Mouse (Mus musculus) CH12.LX (cell line): ENCODE results near the gene Raver1.

Experiments
- CTCF ChIP-seq, 2 experiments: IDR thresholded peaks in 1 of 2; conservative IDR thresholded peaks in 1 of 2; 2 replicates each; pipeline ENCODE4 v1.5.1; 2011 to 2012; ENCODE audit warnings: low read depth in 2 of 2, low read length in 2 of 2, improper control_type of control experiment in 1 of 2, inconsistent platforms in 1 of 2, mild to moderate bottlenecking in 1 of 2, moderate library complexity in 1 of 2
- HCFC1 ChIP-seq: IDR thresholded peaks from 2 replicates; pipeline ENCODE4 v1.6.1; 2012; ENCODE audit warnings: low read depth, mild to moderate bottlenecking, inconsistent platforms, low read length, improper control_type of control experiment
- JUND ChIP-seq: conservative IDR thresholded peaks from 2 replicates; pipeline ENCODE4 v1.6.1; 2011; ENCODE audit warnings: low read depth, low read length, improper control_type of control experiment
- TCF12 ChIP-seq: IDR thresholded peaks from 2 replicates; pipeline ENCODE4 v1.6.1; 2014; ENCODE audit warnings: low read depth, mild to moderate bottlenecking, inconsistent platforms, low read length, improper control_type of control experiment
- ZKSCAN1 ChIP-seq: IDR thresholded peaks from 2 replicates; pipeline ENCODE4 v1.6.1; 2012; ENCODE audit warnings: low read depth, inconsistent platforms, low read length, improper control_type of control experiment, borderline replicate concordance

GRCm38 (mm10) chr9:21039779-21040178 is 52.0 kb downstream of the Raver1 start:
- TF ChIP-seq ZKSCAN1 (no peak), TCF12 (no peak), HCFC1 (no peak), JUND (no peak), CTCF (conservative IDR thresholded peaks at IDR 0.05 in 1 of 2, IDR thresholded peaks at IDR 0.05 in 1 of 2; ENCODE audit: low read depth in 2 of 2, low read length in 2 of 2) (no peak)
